Mouse (Mus musculus): Measurements from ENCODE around the gene Cpsf4l. TPM values are rescaled to one million over a fixed set of nuclear protein-coding genes. Genes with fewer than 3 reads are reported as not detected.
"Not testable (repeated sequence)": the region's sequence is repeated elsewhere in the genome, so short reads cannot be mapped to it uniquely, and the experiment has no call there.

The Cpsf4l gene
- polyA plus RNA-seq, 1 experiment: not detected

DNA sequence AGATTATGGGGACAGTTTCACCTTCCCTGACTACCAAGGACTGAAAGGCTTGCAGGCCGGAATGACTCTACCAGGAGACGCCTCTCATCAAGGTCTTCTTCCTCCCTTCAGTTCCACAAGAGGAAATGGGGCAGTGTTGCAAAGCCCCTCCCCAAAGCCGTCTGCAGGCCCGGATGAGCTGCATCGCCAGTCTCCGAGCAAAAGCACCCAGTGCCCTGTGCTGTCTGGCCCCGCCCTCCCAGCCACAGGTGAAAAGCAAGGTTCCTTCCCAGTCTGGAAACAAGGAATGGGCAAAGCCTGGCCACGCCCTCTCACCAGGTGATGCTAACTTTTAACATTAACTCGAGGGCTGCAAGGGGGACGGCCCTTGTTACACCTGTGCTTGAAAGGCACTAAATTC lies 43.2 kb downstream of the Cpsf4l start:
- no peak overlapping the region for H3K4me3 ChIP-seq (ENCODE audit: low read depth, low read length)
- TF ChIP-seq POLR2A (IDR thresholded peaks at IDR 0.05; ENCODE audit: low read depth, low read length) (no peak), CTCF (IDR thresholded peaks at IDR 0.05; ENCODE audit: extremely low read depth, insufficient read length, insufficient replicate concordance, low read depth, low read length) (no peak)
- WGBS: 17% methylated on average over 10 of the region's 10 CpGs
- H3K4me1 ChIP-seq (ENCODE audit: control insufficient read depth, insufficient read depth, insufficient read length, low read length): peaks cover 21% of the 10 kb centered on the region
- H3K27me3 ChIP-seq (ENCODE audit: control insufficient read depth, insufficient read depth, low read length): no peaks in the 10 kb centered on the region
- H3K36me3 ChIP-seq (ENCODE audit: control insufficient read depth, insufficient read depth, low read length): peaks cover 27% of the 10 kb centered on the region
- H3K27ac ChIP-seq (ENCODE audit: insufficient read depth, low read depth, low read length): peak overlapping the region; percentile 48

DNA sequence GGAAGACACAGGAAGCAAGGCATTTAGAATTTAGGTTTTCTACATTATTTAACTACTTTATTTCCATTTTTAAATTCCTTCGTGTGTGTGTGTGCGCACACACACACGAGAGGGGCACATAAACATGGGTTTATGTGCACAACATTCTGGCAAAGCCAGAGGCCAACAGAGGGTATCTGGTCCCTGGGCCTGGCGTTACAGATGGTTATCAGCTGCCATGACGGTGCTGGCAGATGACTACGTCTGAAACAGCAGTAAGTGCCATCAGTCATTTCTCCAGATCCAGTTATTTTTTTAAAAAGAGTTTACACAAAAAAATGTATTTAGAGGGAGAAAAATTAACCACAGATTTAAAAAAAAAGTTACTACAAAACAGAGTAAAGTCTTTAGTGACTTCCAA lies 43.6 kb downstream of the Cpsf4l start:
- Histone ChIP-seq H3K27me3 (ENCODE audit: control insufficient read depth, insufficient read depth, low read length) (no peaks in the 10 kb centered on the region), H3K27ac (ENCODE audit: insufficient read depth, low read depth, low read length) (peak overlapping the region; percentile 48; the same call in 1 of the 2 replicates), H3K4me1 (ENCODE audit: control insufficient read depth, insufficient read depth, insufficient read length, low read length) (peaks cover 21% of the 10 kb centered on the region), H3K36me3 (ENCODE audit: control insufficient read depth, insufficient read depth, low read length) (peaks cover 31% of the 10 kb centered on the region), H3K4me3 (ENCODE audit: low read depth, low read length) (no peak overlapping the region)
- WGBS: 44% methylated on average over 6 of the region's 6 CpGs
- TF ChIP-seq CTCF (IDR thresholded peaks at IDR 0.05; ENCODE audit: extremely low read depth, insufficient read length, insufficient replicate concordance, low read depth, low read length) (no peak), POLR2A (IDR thresholded peaks at IDR 0.05; ENCODE audit: low read depth, low read length) (no peak)

DNA sequence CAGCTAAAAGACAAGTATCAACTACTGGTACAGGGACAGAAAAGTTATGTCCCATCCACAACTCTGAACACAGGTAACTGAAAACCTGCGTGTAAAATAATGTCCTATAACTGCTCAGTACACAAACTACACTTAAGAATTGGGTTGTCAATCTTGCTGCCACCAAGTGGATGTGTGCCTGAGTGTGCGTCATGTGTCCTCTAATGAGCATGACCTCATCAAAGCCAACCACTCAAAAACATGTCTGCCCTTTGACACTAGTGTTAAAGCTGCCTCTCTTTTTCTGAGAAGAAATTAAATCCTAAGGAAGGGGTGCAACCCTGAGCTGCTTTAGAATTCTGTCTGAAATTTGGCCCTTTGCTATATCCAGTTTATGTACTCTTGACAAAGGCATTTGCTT lies 45.5 kb downstream of the Cpsf4l start:
- no peak overlapping the region for H3K4me3 ChIP-seq (ENCODE audit: low read depth, low read length)
- 66% methylated on average over 2 of the region's 2 CpGs for WGBS
- H3K36me3 ChIP-seq (ENCODE audit: control insufficient read depth, insufficient read depth, low read length): peaks cover 40% of the 10 kb centered on the region
- no peaks in the 10 kb centered on the region for H3K27me3 ChIP-seq (ENCODE audit: control insufficient read depth, insufficient read depth, low read length)
- no peak for TF ChIP-seq CTCF (IDR thresholded peaks at IDR 0.05; ENCODE audit: extremely low read depth, insufficient read length, insufficient replicate concordance, low read depth, low read length)
- TF ChIP-seq POLR2A (IDR thresholded peaks at IDR 0.05; ENCODE audit: low read depth, low read length): no peak
- H3K4me1 ChIP-seq (ENCODE audit: control insufficient read depth, insufficient read depth, insufficient read length, low read length): peaks cover 21% of the 10 kb centered on the region
- no peak overlapping the region for H3K27ac ChIP-seq (ENCODE audit: insufficient read depth, low read depth, low read length)

DNA sequence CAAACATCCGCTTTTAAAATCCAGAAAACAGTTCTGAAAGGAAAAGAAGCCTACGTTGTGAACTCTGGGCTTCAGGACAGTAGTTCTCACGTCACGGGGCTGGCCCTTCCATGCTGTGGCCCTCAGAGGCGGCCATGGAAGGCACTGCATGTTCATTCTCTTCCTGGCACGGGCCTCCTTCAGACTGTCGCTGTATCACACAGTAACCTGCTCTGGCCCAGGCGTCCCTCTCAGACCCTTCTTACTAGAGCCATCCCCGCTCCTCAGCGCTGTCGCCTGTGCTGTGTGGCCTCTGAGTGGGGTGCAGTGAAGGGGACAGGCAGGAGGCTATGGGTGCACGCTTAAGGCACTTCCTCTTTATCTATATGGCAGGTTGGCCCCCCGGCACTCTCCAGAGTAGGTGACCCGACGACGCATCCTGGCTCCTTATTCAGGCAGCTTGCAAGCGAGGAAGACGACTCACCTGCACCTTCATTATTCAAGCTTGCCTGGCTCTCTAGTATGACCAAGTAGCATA lies 47.9 kb downstream of the Cpsf4l start:
- TF ChIP-seq POLR2A (IDR thresholded peaks at IDR 0.05; ENCODE audit: low read depth, low read length) (no peak), CTCF (IDR thresholded peaks at IDR 0.05; ENCODE audit: extremely low read depth, insufficient read length, insufficient replicate concordance, low read depth, low read length) (no peak)
- Histone ChIP-seq H3K27me3 (ENCODE audit: control insufficient read depth, insufficient read depth, low read length) (no peaks in the 10 kb centered on the region), H3K27ac (ENCODE audit: insufficient read depth, low read depth, low read length) (no peak overlapping the region), H3K4me3 (ENCODE audit: low read depth, low read length) (no peak overlapping the region), H3K36me3 (ENCODE audit: control insufficient read depth, insufficient read depth, low read length) (peaks cover 63% of the 10 kb centered on the region), H3K4me1 (ENCODE audit: control insufficient read depth, insufficient read depth, insufficient read length, low read length) (peaks cover 6% of the 10 kb centered on the region)
- 89% methylated on average over 18 of the region's 18 CpGs for WGBS

DNA sequence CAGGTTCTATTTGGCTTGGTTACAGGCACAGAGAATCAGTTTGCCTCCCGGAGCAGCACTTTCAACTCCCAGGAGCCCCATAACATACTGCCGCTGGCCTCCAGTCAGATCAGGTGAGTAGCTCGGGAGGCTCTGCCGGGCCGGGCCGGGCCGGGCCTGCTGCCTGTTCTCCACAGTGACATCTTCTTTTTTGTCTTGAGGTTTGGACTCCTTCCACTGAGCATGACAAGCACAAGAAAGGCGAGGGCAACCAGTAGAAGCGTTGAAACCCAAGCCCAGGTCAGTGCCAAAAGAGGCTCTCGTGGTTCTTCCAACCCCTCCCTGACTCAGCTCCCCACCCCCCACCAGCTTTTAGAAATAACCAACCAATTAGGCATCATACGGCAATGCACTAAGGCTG lies 48.9 kb downstream of the Cpsf4l start:
- Histone ChIP-seq H3K27ac (ENCODE audit: insufficient read depth, low read depth, low read length) (no peak overlapping the region), H3K4me3 (ENCODE audit: low read depth, low read length) (no peak overlapping the region), H3K27me3 (ENCODE audit: control insufficient read depth, insufficient read depth, low read length) (no peaks in the 10 kb centered on the region), H3K4me1 (ENCODE audit: control insufficient read depth, insufficient read depth, insufficient read length, low read length) (no peaks in the 10 kb centered on the region), H3K36me3 (ENCODE audit: control insufficient read depth, insufficient read depth, low read length) (peaks cover 72% of the 10 kb centered on the region)
- TF ChIP-seq CTCF (IDR thresholded peaks at IDR 0.05; ENCODE audit: extremely low read depth, insufficient read length, insufficient replicate concordance, low read depth, low read length) (no peak), POLR2A (IDR thresholded peaks at IDR 0.05; ENCODE audit: low read depth, low read length) (no peak)
- WGBS: 92% methylated on average over 11 of the region's 11 CpGs

DNA sequence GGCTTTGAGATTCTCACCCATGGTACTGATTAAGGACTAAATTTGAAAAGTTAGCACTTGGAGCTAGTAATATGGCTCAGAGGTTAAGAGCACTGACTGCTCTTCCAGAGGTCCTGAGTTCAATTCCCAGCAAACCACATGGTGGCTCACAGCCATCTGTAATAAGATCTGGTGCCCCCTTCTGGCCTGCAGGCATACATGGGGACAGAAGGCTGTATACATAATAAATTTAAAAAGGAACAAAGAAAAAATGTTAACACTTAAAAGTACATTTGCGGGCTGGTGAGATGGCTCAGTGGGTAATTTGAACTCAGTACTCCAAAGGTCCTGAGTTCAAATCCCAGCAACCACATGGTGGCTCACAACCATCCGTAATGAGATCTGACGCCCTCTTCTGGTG lies 49.6 kb downstream of the Cpsf4l start:
- H3K4me3 ChIP-seq (ENCODE audit: low read depth, low read length); H3K4me1 ChIP-seq (ENCODE audit: control insufficient read depth, insufficient read depth, insufficient read length, low read length); H3K27me3 ChIP-seq (ENCODE audit: control insufficient read depth, insufficient read depth, low read length); H3K27ac ChIP-seq (ENCODE audit: insufficient read depth, low read depth, low read length): not testable (repeated sequence)
- 95% methylated on average over 3 of the region's 3 CpGs for WGBS
- peaks cover 78% of the 10 kb centered on the region for H3K36me3 ChIP-seq (ENCODE audit: control insufficient read depth, insufficient read depth, low read length)

DNA sequence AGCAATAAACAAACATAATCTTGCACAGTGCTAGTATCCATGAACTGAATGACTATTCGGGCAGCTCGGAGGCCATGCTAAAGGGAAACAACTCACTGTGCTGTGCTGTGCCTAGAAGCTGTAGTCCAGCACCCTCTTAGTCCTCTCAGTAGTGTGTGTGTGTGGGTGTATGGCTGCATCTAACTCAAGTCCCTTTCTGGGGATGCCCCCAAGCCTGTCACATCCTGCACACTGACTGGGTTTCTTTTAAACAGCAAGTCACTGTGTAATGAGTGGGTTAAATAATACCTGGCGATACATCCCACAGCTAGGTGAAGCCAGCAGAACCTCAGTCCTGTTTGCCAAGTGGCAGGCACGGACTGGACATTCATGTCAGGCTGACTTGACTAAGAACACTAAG lies 51.1 kb downstream of the Cpsf4l start:
- H3K4me1 ChIP-seq (ENCODE audit: control insufficient read depth, insufficient read depth, insufficient read length, low read length): no peaks in the 10 kb centered on the region
- H3K27ac ChIP-seq (ENCODE audit: insufficient read depth, low read depth, low read length): no peak overlapping the region
- TF ChIP-seq POLR2A (IDR thresholded peaks at IDR 0.05; ENCODE audit: low read depth, low read length) (no peak), CTCF (IDR thresholded peaks at IDR 0.05; ENCODE audit: extremely low read depth, insufficient read length, insufficient replicate concordance, low read depth, low read length) (no peak)
- H3K27me3 ChIP-seq (ENCODE audit: control insufficient read depth, insufficient read depth, low read length): no peaks in the 10 kb centered on the region
- WGBS: 75% methylated on average over 4 of the region's 4 CpGs
- H3K4me3 ChIP-seq (ENCODE audit: low read depth, low read length): no peak overlapping the region
- peaks cover 85% of the 10 kb centered on the region for H3K36me3 ChIP-seq (ENCODE audit: control insufficient read depth, insufficient read depth, low read length)

DNA sequence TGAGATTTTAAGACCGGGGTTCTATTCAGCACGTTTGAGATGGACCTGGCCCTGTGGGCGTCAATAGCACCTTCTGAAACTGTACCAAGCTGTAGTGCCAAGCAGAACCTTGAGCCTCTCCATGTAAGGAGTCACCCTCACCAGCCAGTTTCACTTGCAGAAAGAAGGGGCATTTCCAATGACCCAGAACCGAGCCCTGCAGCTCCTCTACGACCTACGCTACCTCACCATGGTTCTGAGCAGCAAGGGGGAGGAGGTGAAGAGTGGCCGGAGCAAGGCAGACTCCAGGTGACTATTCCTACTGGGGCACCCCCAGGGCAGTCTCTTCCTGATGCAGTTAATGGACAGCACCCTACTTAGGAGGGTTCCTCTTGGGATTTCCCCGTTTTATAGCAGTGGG lies 51.5 kb downstream of the Cpsf4l start:
- Histone ChIP-seq H3K27ac (ENCODE audit: insufficient read depth, low read depth, low read length) (no peak overlapping the region), H3K27me3 (ENCODE audit: control insufficient read depth, insufficient read depth, low read length) (no peaks in the 10 kb centered on the region), H3K4me1 (ENCODE audit: control insufficient read depth, insufficient read depth, insufficient read length, low read length) (no peaks in the 10 kb centered on the region), H3K36me3 (ENCODE audit: control insufficient read depth, insufficient read depth, low read length) (peaks cover 86% of the 10 kb centered on the region), H3K4me3 (ENCODE audit: low read depth, low read length) (no peak overlapping the region)
- WGBS: 81% methylated on average over 8 of the region's 8 CpGs
- TF ChIP-seq POLR2A (IDR thresholded peaks at IDR 0.05; ENCODE audit: low read depth, low read length) (no peak), CTCF (IDR thresholded peaks at IDR 0.05; ENCODE audit: extremely low read depth, insufficient read length, insufficient replicate concordance, low read depth, low read length) (no peak)
